Mouse (Mus musculus) MEL (cell line): ENCODE measurements around the gene Shq1. TPM values are rescaled to one million over a fixed set of nuclear protein-coding genes. Genes with fewer than 3 reads are reported as not detected.

Source experiments
- DNase-seq: peaks from one replicate; pipeline ENCODE4 v3.0.0; 2011; ENCODE audit warnings: low read depth, low spot score
- H3K27ac ChIP-seq: 2 replicates; pipeline ENCODE4 v1.5.1; 2012; ENCODE audit warnings: low read depth, mild to moderate bottlenecking, control low read depth, low read length, moderate library complexity; ENCODE audit not compliant: control insufficient read depth
- H3K27me3 ChIP-seq, 2 experiments: fragments of 150-350 bp in 1 of 2; sonication (generic) in 1 of 2; 2 replicates each; pipeline ENCODE4 v1.6.1; 2012; ENCODE audit warnings: low read length in 2 of 2, mild to moderate bottlenecking in 2 of 2, improper control_type of control experiment in 1 of 2, moderate library complexity in 1 of 2; ENCODE audit not compliant: insufficient read depth in 2 of 2, control insufficient read depth in 1 of 2
- H3K36me3 ChIP-seq, 2 experiments: 2 replicates each; pipeline ENCODE4 v1.6.1; 2012 to 2014; ENCODE audit warnings: low read length in 2 of 2, improper control_type of control experiment in 1 of 2, inconsistent platforms in 1 of 2, mild to moderate bottlenecking in 1 of 2; ENCODE audit not compliant: insufficient read depth in 2 of 2, control insufficient read depth in 1 of 2
- H3K4me1 ChIP-seq, 2 experiments: fragments of 150-350 bp in 1 of 2; sonication (generic) in 1 of 2; 2 replicates each; pipeline ENCODE4 v1.6.1; 2012; ENCODE audit warnings: low read length in 2 of 2, improper control_type of control experiment in 1 of 2, mild to moderate bottlenecking in 1 of 2; ENCODE audit not compliant: insufficient read depth in 2 of 2, control insufficient read depth in 1 of 2
- H3K4me3 ChIP-seq, 2 experiments: fragments of 150-350 bp in 1 of 2; sonication (generic) in 1 of 2; 2 replicates each; pipeline ENCODE4 v1.5.1; 2012; ENCODE audit warnings: low read depth in 2 of 2, low read length in 2 of 2, mild to moderate bottlenecking in 2 of 2, moderate library complexity in 2 of 2, control low read depth in 1 of 2, improper control_type of control experiment in 1 of 2; ENCODE audit not compliant: control insufficient read depth in 1 of 2, insufficient read depth in 1 of 2
- H3K79me2 ChIP-seq: 2 replicates; pipeline ENCODE4 v1.6.1; 2012; ENCODE audit warnings: mild to moderate bottlenecking, low read length, moderate library complexity; ENCODE audit not compliant: control insufficient read depth, poor library complexity, insufficient read depth
- H3K9ac ChIP-seq: 2 replicates; pipeline ENCODE4 v1.6.1; 2012; ENCODE audit warnings: low read depth, mild to moderate bottlenecking, control low read depth, low read length, moderate library complexity; ENCODE audit not compliant: control insufficient read depth, poor library complexity, severe bottlenecking
- H3K9me3 ChIP-seq: fragments of 150-350 bp; sonication (generic); replicated peaks from 2 replicates; pipeline ENCODE4 v1.6.1; 2012; ENCODE audit warnings: mild to moderate bottlenecking, low read length, improper control_type of control experiment, moderate library complexity; ENCODE audit not compliant: insufficient read depth
- BHLHE40 ChIP-seq: IDR thresholded peaks from 2 replicates; pipeline ENCODE4 v1.6.1; 2012; ENCODE audit warnings: low read depth, mild to moderate bottlenecking, inconsistent platforms, low read length, improper control_type of control experiment, borderline replicate concordance
- CTCF ChIP-seq, 3 experiments: IDR thresholded peaks in 2 of 3; conservative IDR thresholded peaks in 1 of 3; 2 replicates each; pipeline ENCODE4 v1.5.1; 2011 to 2012; ENCODE audit warnings: low read length in 3 of 3, low read depth in 2 of 3, mild to moderate bottlenecking in 2 of 3, improper control_type of control experiment in 1 of 3, inconsistent platforms in 1 of 3, mixed read lengths in 1 of 3, moderate library complexity in 1 of 3; ENCODE audit not compliant: control insufficient read depth in 1 of 3, insufficient read depth in 1 of 3, poor library complexity in 1 of 3, severe bottlenecking in 1 of 3
- ELF1 ChIP-seq: IDR thresholded peaks from 2 replicates; pipeline ENCODE4 v1.6.1; 2014; ENCODE audit warnings: low read depth, mild to moderate bottlenecking, inconsistent platforms, low read length, improper control_type of control experiment, moderate library complexity
- EP300 ChIP-seq, 2 experiments: IDR thresholded peaks; 2 replicates each; pipeline ENCODE4 v1.6.1; 2011; ENCODE audit warnings: improper control_type of control experiment in 2 of 2, low read length in 2 of 2, low read depth in 1 of 2, mild to moderate bottlenecking in 1 of 2
- ETS1 ChIP-seq: IDR thresholded peaks from 2 replicates; pipeline ENCODE4 v1.6.1; 2012; ENCODE audit warnings: low read depth, mild to moderate bottlenecking, inconsistent platforms, low read length, improper control_type of control experiment, moderate library complexity
- GABPA ChIP-seq: IDR thresholded peaks from 2 replicates; pipeline ENCODE4 v1.6.1; 2012; ENCODE audit warnings: low read depth, mild to moderate bottlenecking, inconsistent platforms, low read length, improper control_type of control experiment, moderate library complexity
- GATA1 ChIP-seq: IDR thresholded peaks from 2 replicates; pipeline ENCODE4 v1.6.1; 2011; ENCODE audit warnings: low read depth, low read length, improper control_type of control experiment
- MAZ ChIP-seq: IDR thresholded peaks from 2 replicates; pipeline ENCODE4 v1.6.1; 2012; ENCODE audit warnings: low read depth, mild to moderate bottlenecking, inconsistent platforms, low read length, improper control_type of control experiment
- MEF2A ChIP-seq: IDR thresholded peaks from 2 replicates; pipeline ENCODE4 v1.6.1; 2014; ENCODE audit warnings: low read depth, mild to moderate bottlenecking, inconsistent platforms, low read length, improper control_type of control experiment; ENCODE audit not compliant: poor library complexity, insufficient replicate concordance, severe bottlenecking; ENCODE audit errors: extremely low read depth
- NELFE ChIP-seq: IDR thresholded peaks from 2 replicates; pipeline ENCODE4 v1.6.1; 2011; ENCODE audit warnings: low read depth, low read length, improper control_type of control experiment
- NRF1 ChIP-seq: IDR thresholded peaks from 2 replicates; pipeline ENCODE4 v1.6.1; 2014; ENCODE audit warnings: low read depth, mild to moderate bottlenecking, inconsistent platforms, low read length, improper control_type of control experiment, moderate library complexity; ENCODE audit not compliant: poor library complexity, insufficient read depth, severe bottlenecking
- POLR2A ChIP-seq, 2 experiments: IDR thresholded peaks; 2 replicates each; pipeline ENCODE4 v1.6.1; 2011 to 2012; ENCODE audit warnings: low read length in 2 of 2, mild to moderate bottlenecking in 2 of 2, control low read depth in 1 of 2, improper control_type of control experiment in 1 of 2, low read depth in 1 of 2, moderate library complexity in 1 of 2; ENCODE audit not compliant: control insufficient read depth in 1 of 2, insufficient read depth in 1 of 2, poor library complexity in 1 of 2
- POLR2AphosphoS2 ChIP-seq: IDR thresholded peaks from 2 replicates; pipeline ENCODE4 v1.6.1; 2011; ENCODE audit warnings: low read length, improper control_type of control experiment
- RAD21 ChIP-seq: IDR thresholded peaks from 2 replicates; pipeline ENCODE4 v1.6.1; 2011; ENCODE audit warnings: mild to moderate bottlenecking, low read depth, low read length, improper control_type of control experiment
- SIN3A ChIP-seq: IDR thresholded peaks from 2 replicates; pipeline ENCODE4 v1.6.1; 2012; ENCODE audit warnings: low read length, improper control_type of control experiment, inconsistent platforms
- SMC3 ChIP-seq: IDR thresholded peaks from 2 replicates; pipeline ENCODE4 v1.6.1; 2011; ENCODE audit warnings: low read depth, low read length, improper control_type of control experiment
- TAL1 ChIP-seq: IDR thresholded peaks from 2 replicates; pipeline ENCODE4 v1.6.1; 2012; ENCODE audit warnings: mild to moderate bottlenecking, inconsistent platforms, low read length, moderate library complexity, mixed read lengths
- TCF12 ChIP-seq: IDR thresholded peaks from 2 replicates; pipeline ENCODE4 v1.6.1; 2014; ENCODE audit warnings: low read depth, mild to moderate bottlenecking, inconsistent platforms, low read length, improper control_type of control experiment, moderate library complexity
- USF2 ChIP-seq, 2 experiments: IDR thresholded peaks; 2 replicates each; pipeline ENCODE4 v1.6.1; 2011 to 2012; ENCODE audit warnings: improper control_type of control experiment in 2 of 2, low read length in 2 of 2, borderline replicate concordance in 1 of 2, inconsistent platforms in 1 of 2, low read depth in 1 of 2, mild to moderate bottlenecking in 1 of 2; ENCODE audit not compliant: insufficient read depth in 1 of 2
- ZC3H11A ChIP-seq: IDR thresholded peaks from 2 replicates; pipeline ENCODE4 v1.6.1; 2012; ENCODE audit warnings: low read depth, mild to moderate bottlenecking, inconsistent platforms, low read length, improper control_type of control experiment
- polyA plus RNA-seq, 2 experiments: library from polyadenylated mRNA; stranded (reverse) in 1 of 2; unstranded in 1 of 2; fragments of >175 nt in 1 of 2; fragments of >200 nt in 1 of 2; gene quantifications; 2 replicates each; pipeline versions ENCODE4 v1.2.1 to v1.2.4; 2012; ENCODE audit warnings: low replicate concordance in 2 of 2, low read depth in 1 of 2; ENCODE audit not compliant: insufficient read length in 2 of 2, insufficient read depth in 1 of 2, missing spikeins in 1 of 2
- total RNA-seq: library from RNA; depleted of rRNA; stranded (reverse); fragments of 300-350 nt; gene quantifications from 2 replicates; pipeline ENCODE4 v1.2.3, GENCODE M21; 2012

Gene Shq1
- total and polyA plus RNA-seq, 3 experiments, result 20.2 to 23.5 TPM; not detected in 1

- TF ChIP-seq ZC3H11A (no peak), ELF1 (no peak), NELFE (no peak), ETS1 (peak; percentile 79), GABPA (no peak), BHLHE40 (no peak), POLR2AphosphoS2 (no peak), MEF2A (no peak), GATA1 (peak; percentile 35; the same call in 1 of the 2 replicates), MAZ (no peak)
- Histone ChIP-seq H3K79me2 (peaks cover 9% of the 10 kb centered on the region), H3K27me3 (no peaks in the 10 kb centered on the region), H3K36me3 (peaks cover 0 to 6% of the 10 kb centered on the region in 2 experiments; a peak in 3 of 4 replicates), H3K4me3 (no peak overlapping the region), H3K4me1 (peaks cover 0 to 10% of the 10 kb centered on the region in 2 experiments; a peak in 2 of 4 replicates), H3K9ac (no peak overlapping the region), H3K27ac (no peak overlapping the region), H3K9me3 (no peaks in the 10 kb centered on the region)
- peak; percentile 10 for DNase-seq
These were observed 2.1 kb downstream of the Shq1 start for GRCm38 (mm10) chr6:100668858-100669257.

GRCm38 (mm10) chr6:100667644-100668043 is 3.3 kb downstream of the Shq1 start:
- Histone ChIP-seq H3K27me3 (no peaks in the 10 kb centered on the region), H3K9ac (no peak overlapping the region), H3K36me3 (peaks cover 2 to 6% of the 10 kb centered on the region in 2 experiments; a peak in 3 of 4 replicates), H3K4me3 (no peak overlapping the region), H3K27ac (no peak overlapping the region), H3K9me3 (no peaks in the 10 kb centered on the region), H3K4me1 (peaks cover 0 to 10% of the 10 kb centered on the region in 2 experiments; a peak in 2 of 4 replicates), H3K79me2 (peaks cover 9% of the 10 kb centered on the region)
- TF ChIP-seq NRF1, result no peak
- TF ChIP-seq SMC3, result 0 out of 2 replicates have a peak, but pooled peaks have one; percentile 13
- peak in 2 of 3 experiments; percentile 6 to 12; a peak in 1 of 6 replicates for TF ChIP-seq CTCF (IDR thresholded peaks at IDR 0.05 in 2 of 3, conservative IDR thresholded peaks at IDR 0.05 in 1 of 3; ENCODE audit: control insufficient read depth in 1 of 3, insufficient read depth in 1 of 3, low read depth in 2 of 3, low read length in 3 of 3, poor library complexity in 1 of 3, severe bottlenecking in 1 of 3)
- peak; percentile 17 for DNase-seq

- Histone ChIP-seq H3K4me3 (no peak overlapping the region), H3K9ac (no peak overlapping the region), H3K79me2 (no peaks in the 10 kb centered on the region; the same call in 1 of the 2 replicates), H3K4me1 (no peaks in the 10 kb centered on the region), H3K9me3 (no peaks in the 10 kb centered on the region), H3K36me3 (peaks cover 0 to 2% of the 10 kb centered on the region in 2 experiments; a peak in 1 of 4 replicates)
- TF ChIP-seq USF2 (IDR thresholded peaks at IDR 0.05; ENCODE audit: borderline replicate concordance in 1 of 2, insufficient read depth in 1 of 2, low read depth in 1 of 2, low read length in 2 of 2), result no peak
- no peak for TF ChIP-seq TAL1
- TF ChIP-seq SIN3A, result no peak
- TF ChIP-seq POLR2A (IDR thresholded peaks at IDR 0.05; ENCODE audit: control insufficient read depth in 1 of 2, insufficient read depth in 1 of 2, low read depth in 1 of 2, low read length in 2 of 2, poor library complexity in 1 of 2), result no peak
- TF ChIP-seq EP300 (IDR thresholded peaks at IDR 0.05; ENCODE audit: low read depth in 1 of 2, low read length in 2 of 2), result no peak
- no peak for TF ChIP-seq ELF1
- no peak for TF ChIP-seq TCF12
- no peak for TF ChIP-seq ZC3H11A
- no peak for TF ChIP-seq RAD21
- TF ChIP-seq, all 39 proteins: peak for 0
- no peak for DNase-seq
- H3K27ac ChIP-seq, result no peak overlapping the region
- H3K27me3 ChIP-seq, result no peaks in the 10 kb centered on the region
These were observed 8.7 kb downstream of the Shq1 start for GRCm38 (mm10) chr6:100662224-100662623.
